Mouse (Mus musculus) liver, embryonic 13.5 days (tissue): ENCODE measurements around the gene Zfp219. TPM values are rescaled to one million over a fixed set of nuclear protein-coding genes. Genes with fewer than 3 reads are reported as not detected.
A peak's percentile ranks its signal among the peaks of the same experiment; 100 is the strongest.
"Not testable (repeated sequence)": the region's sequence is repeated elsewhere in the genome, so short reads cannot be mapped to it uniquely, and the experiment has no call there.

Experiments
- ATAC-seq: fragments of 200-750 bp; cut with Nextera tagmentation; 2 replicates; pipeline ENCODE4 v1.8.0; 2017; ENCODE audit warnings: low read depth, mild to moderate bottlenecking, moderate number of reproducible peaks, moderate library complexity
- DNase-seq: peaks from one replicate; pipeline ENCODE4 v3.0.0; 2022
- H3K27ac ChIP-seq: fragments of 300-500 bp; sonication (generic); 2 replicates; pipeline ENCODE4 v1.5.1; 2015; ENCODE audit warnings: moderate library complexity, mild to moderate bottlenecking, inconsistent platforms
- H3K27me3 ChIP-seq: fragments of 300-500 bp; sonication (generic); 2 replicates; pipeline ENCODE4 v1.6.1; 2015; ENCODE audit warnings: mild to moderate bottlenecking, inconsistent platforms
- H3K36me3 ChIP-seq: fragments of 300-500 bp; sonication (generic); 2 replicates; pipeline ENCODE4 v1.6.1; 2015; ENCODE audit warnings: mild to moderate bottlenecking, inconsistent platforms
- H3K4me1 ChIP-seq: fragments of 300-500 bp; sonication (generic); replicated peaks from 2 replicates; pipeline ENCODE4 v1.6.1; 2015; ENCODE audit warnings: inconsistent platforms
- H3K4me2 ChIP-seq: fragments of 300-500 bp; sonication (generic); 2 replicates; pipeline ENCODE4 v1.6.1; 2015; ENCODE audit warnings: inconsistent platforms, mild to moderate bottlenecking, moderate library complexity
- H3K4me3 ChIP-seq: fragments of 300-500 bp; sonication (generic); replicated peaks from 2 replicates; pipeline ENCODE4 v1.5.1; 2015; ENCODE audit warnings: mild to moderate bottlenecking, inconsistent platforms
- H3K9ac ChIP-seq: fragments of 300-500 bp; sonication (generic); 2 replicates; pipeline ENCODE4 v1.6.1; 2015; ENCODE audit warnings: mild to moderate bottlenecking, inconsistent platforms
- H3K9me3 ChIP-seq: fragments of 300-500 bp; sonication (generic); replicated peaks from 2 replicates; pipeline ENCODE4 v1.6.1; 2016; ENCODE audit warnings: inconsistent platforms
- WGBS: fragments of 180-500 bp; shearing (Covaris S2); methylation state at CpG from one replicate; pipeline ENCODE4 v1.1.7; 2015; ENCODE audit not compliant: insufficient replicate concordance; 5-methylcytosine and 5-hydroxymethylcytosine counted together
- polyA plus RNA-seq: library from polyadenylated mRNA; unstranded; fragments of >200 nt; fragmentation: Nextera tagmentation; extraction: Ambion mirVana; gene quantifications from 2 replicates; pipeline ENCODE4 v1.2.1, GENCODE M21; 2015

Zfp219 gene
- 10.1 and 10.5 TPM in 2 replicates for polyA plus RNA-seq

GRCm38 (mm10) chr14:52020486-52021137 is at the start of gene Zfp219:
TSS of gene Zfp219 (minus strand) at chr14:52020733.
- Histone ChIP-seq H3K27ac (peak within 1 kb of the TSS; percentile 97), H3K36me3 (peaks cover 5% of the 10 kb centered on the region; the same call in 1 of the 2 replicates), H3K27me3 (no peaks in the 10 kb centered on the region), H3K9me3 (no peaks in the 10 kb centered on the region), H3K9ac (peak within 1 kb of the TSS; percentile 92), H3K4me2 (peak within 1 kb of the TSS; percentile 88), H3K4me1 (peaks cover 87% of the 10 kb centered on the region), H3K4me3 (peak within 1 kb of the TSS; percentile 77)
- ATAC-seq (peak; percentile 74), DNase-seq (peak; percentile 78)
- WGBS, result 15% methylated on average over 15 of the region's 15 CpGs

GRCm38 (mm10) chr14:52066135-52066534 is 45.6 kb upstream of the Zfp219 start:
- WGBS, result 56% methylated on average over 4 of the region's 4 CpGs
- no peak overlapping the region for H3K27ac ChIP-seq
- H3K9ac ChIP-seq, result no peak overlapping the region
- 0 out of 2 replicates have a peak, but pooled peaks cover 3% of the 10 kb centered on the region for H3K27me3 ChIP-seq
- no peak overlapping the region for H3K4me3 ChIP-seq
- H3K36me3 ChIP-seq, result peaks cover 6% of the 10 kb centered on the region
- H3K4me1 ChIP-seq, result no peaks in the 10 kb centered on the region
- no peak for ATAC-seq
- no peaks in the 10 kb centered on the region for H3K9me3 ChIP-seq
- H3K4me2 ChIP-seq, result no peak overlapping the region
- DNase-seq, result no peak

- Histone ChIP-seq H3K4me3 (no peak overlapping the region), H3K4me1 (no peaks in the 10 kb centered on the region), H3K4me2 (no peak overlapping the region), H3K36me3 (no peaks in the 10 kb centered on the region), H3K9ac (no peak overlapping the region), H3K27me3 (0 out of 2 replicates have a peak, but pooled peaks cover 3% of the 10 kb centered on the region), H3K9me3 (no peaks in the 10 kb centered on the region), H3K27ac (no peak overlapping the region)
- ATAC-seq (no peak), DNase-seq (no peak)
- 60% methylated on average over 8 of the region's 8 CpGs for WGBS
Observed at GRCm38 (mm10) chr14:52061798-52062197, 41.3 kb upstream of the Zfp219 start.

GRCm38 (mm10) chr14:52060800-52061199 is 40.3 kb upstream of the Zfp219 start:
- H3K27ac ChIP-seq, result no peak overlapping the region
- H3K9me3 ChIP-seq, result no peaks in the 10 kb centered on the region
- no peak overlapping the region for H3K4me3 ChIP-seq
- H3K36me3 ChIP-seq, result no peaks in the 10 kb centered on the region
- H3K9ac ChIP-seq, result no peak overlapping the region
- 57% methylated on average over 1 of the region's 1 CpGs for WGBS
- ATAC-seq, result no peak
- no peaks in the 10 kb centered on the region for H3K4me1 ChIP-seq
- no peak overlapping the region for H3K4me2 ChIP-seq
- DNase-seq, result no peak
- 0 out of 2 replicates have a peak, but pooled peaks cover 3% of the 10 kb centered on the region for H3K27me3 ChIP-seq

- Histone ChIP-seq H3K9me3 (no peaks in the 10 kb centered on the region), H3K4me3 (no peak overlapping the region), H3K36me3 (no peaks in the 10 kb centered on the region), H3K4me1 (no peaks in the 10 kb centered on the region), H3K27me3 (0 out of 2 replicates have a peak, but pooled peaks cover 3% of the 10 kb centered on the region), H3K4me2 (no peak overlapping the region), H3K27ac (no peak overlapping the region), H3K9ac (no peak overlapping the region)
- ATAC-seq (no peak), DNase-seq (no peak)
- WGBS, result 55% methylated on average over 4 of the region's 4 CpGs
Observed at GRCm38 (mm10) chr14:52059982-52060381, 39.4 kb upstream of the Zfp219 start.

- WGBS, result 74% methylated on average over 3 of the region's 3 CpGs
- H3K36me3 ChIP-seq, DNase-seq, H3K27ac ChIP-seq, H3K9ac ChIP-seq, H3K9me3 ChIP-seq, H3K27me3 ChIP-seq, H3K4me2 ChIP-seq, ATAC-seq, H3K4me1 ChIP-seq, H3K4me3 ChIP-seq: not testable (repeated sequence)
Observed at GRCm38 (mm10) chr14:52052720-52053119, 32.2 kb upstream of the Zfp219 start.

GRCm38 (mm10) chr14:52045966-52046565 is 25.5 kb upstream of the Zfp219 start:
- H3K4me3 ChIP-seq, result no peak overlapping the region
- H3K4me2 ChIP-seq, result no peak overlapping the region
- no peak overlapping the region for H3K9ac ChIP-seq
- DNase-seq (no peak), ATAC-seq (no peak)
- H3K4me1 ChIP-seq, result peaks cover 6% of the 10 kb centered on the region; the same call in 1 of the 2 replicates
- H3K36me3 ChIP-seq, result no peaks in the 10 kb centered on the region
- 55% methylated on average over 9 of the region's 9 CpGs for WGBS
- no peak overlapping the region for H3K27ac ChIP-seq
- no peaks in the 10 kb centered on the region for H3K27me3 ChIP-seq
- H3K9me3 ChIP-seq, result no peaks in the 10 kb centered on the region

GRCm38 (mm10) chr14:52044901-52045678 is 24.6 kb upstream of the Zfp219 start:
- H3K4me2 ChIP-seq, result no peak overlapping the region
- no peak overlapping the region for H3K27ac ChIP-seq
- H3K4me1 ChIP-seq, result peaks cover 6% of the 10 kb centered on the region; the same call in 1 of the 2 replicates
- no peak overlapping the region for H3K9ac ChIP-seq
- no peaks in the 10 kb centered on the region for H3K36me3 ChIP-seq
- ATAC-seq (peak; percentile 64), DNase-seq (no peak)
- H3K9me3 ChIP-seq, result no peaks in the 10 kb centered on the region
- no peak overlapping the region for H3K4me3 ChIP-seq
- H3K27me3 ChIP-seq, result no peaks in the 10 kb centered on the region
- WGBS, result 5% methylated on average over 8 of the region's 8 CpGs

- Histone ChIP-seq H3K27me3 (no peaks in the 10 kb centered on the region), H3K4me1 (peaks cover 6% of the 10 kb centered on the region; the same call in 1 of the 2 replicates), H3K9ac (no peak overlapping the region), H3K4me2 (no peak overlapping the region), H3K36me3 (no peaks in the 10 kb centered on the region), H3K4me3 (no peak overlapping the region), H3K27ac (no peak overlapping the region), H3K9me3 (no peaks in the 10 kb centered on the region)
- no peak for ATAC-seq
- WGBS, result 69% methylated on average over 6 of the region's 6 CpGs
- DNase-seq, result no peak
Observed at GRCm38 (mm10) chr14:52043446-52043845, 22.9 kb upstream of the Zfp219 start.

- WGBS, result 13% methylated on average over 3 of the region's 3 CpGs
- H3K4me3 ChIP-seq, H3K27me3 ChIP-seq: not testable (repeated sequence)
Observed at GRCm38 (mm10) chr14:52042359-52042758, 21.8 kb upstream of the Zfp219 start, which contains the start of gene Olfr221. TSS of gene Olfr221 (minus strand) at chr14:52042459.

GRCm38 (mm10) chr14:52039332-52039731 is 18.8 kb upstream of the Zfp219 start:
- no peaks in the 10 kb centered on the region; the same call in 1 of the 2 replicates for H3K27me3 ChIP-seq
- H3K9ac ChIP-seq, result no peak overlapping the region
- no peaks in the 10 kb centered on the region for H3K4me1 ChIP-seq
- no peak overlapping the region for H3K27ac ChIP-seq
- no peak overlapping the region for H3K4me2 ChIP-seq
- no peaks in the 10 kb centered on the region for H3K9me3 ChIP-seq
- no peak overlapping the region for H3K4me3 ChIP-seq
- DNase-seq (no peak), ATAC-seq (no peak)
- no peaks in the 10 kb centered on the region for H3K36me3 ChIP-seq
- WGBS, result 64% methylated on average over 5 of the region's 5 CpGs

More at GRCm38 (mm10) chr14:52042359-52042758, 21.8 kb upstream of the Zfp219 start, which contains the start of gene Olfr221:
- H3K4me2 ChIP-seq, H3K27ac ChIP-seq, DNase-seq, H3K9me3 ChIP-seq, H3K4me1 ChIP-seq, H3K9ac ChIP-seq, ATAC-seq, H3K36me3 ChIP-seq: not testable (repeated sequence)
